Mouse (Mus musculus): ENCODE measurements around the gene Plod3. TPM values are rescaled to one million over a fixed set of nuclear protein-coding genes. Genes with fewer than 3 reads are reported as not detected.

The Plod3 gene
- polyA plus RNA-seq, 1 experiment from 2014 or later, result 44.7 TPM

MicroRNAs within 50 kb of the gene (microRNA counts, 519-probe panel; counts per million panel counts)
- 470 counts per million, percentile 58 among the panel's probes with 10 or more counts for microRNA mmu-miR-702

Small RNAs within 50 kb of the gene (microRNA-seq; reads per million reads assigned to microRNA genes)
- gene Mir702, result 113 reads per million, percentile 48 among the genes with 10 or more reads in this experiment

Other genes starting within 250 kb of the Plod3 start
- gene Col26a1, start 103.8 kb upstream of the Plod3 start, polyA plus RNA-seq (2016; fragmentation: Nextera tagmentation; extraction: Ambion mirVana), result 115 and 124 TPM in 2 replicates
- gene Ift22, start 78.9 kb upstream of the Plod3 start, polyA plus RNA-seq (2016; fragmentation: Nextera tagmentation; extraction: Ambion mirVana), result 94.9 and 106 TPM in 2 replicates
- 294 and 324 TPM in 2 replicates for gene Fis1, start 33.7 kb upstream of the Plod3 start, polyA plus RNA-seq (2016; fragmentation: Nextera tagmentation; extraction: Ambion mirVana)
- gene Cldn15, start 20.4 kb upstream of the Plod3 start, polyA plus RNA-seq (2016; fragmentation: Nextera tagmentation; extraction: Ambion mirVana), result 0.25 and 0.28 TPM in 2 replicates
- 101 and 103 TPM in 2 replicates for gene Znhit1, start 1.0 kb downstream of the Plod3 start, polyA plus RNA-seq (2016; fragmentation: Nextera tagmentation; extraction: Ambion mirVana)
- 1.4 and 2.1 TPM in 2 replicates for gene Vgf, start 39.4 kb downstream of the Plod3 start, polyA plus RNA-seq (2016; fragmentation: Nextera tagmentation; extraction: Ambion mirVana)
- 183 and 186 TPM in 2 replicates for gene Ap1s1, start 59.1 kb downstream of the Plod3 start, polyA plus RNA-seq (2016; fragmentation: Nextera tagmentation; extraction: Ambion mirVana)
- 0.10 TPM in 1 of 2 replicates, not detected in the other for gene Serpine1, start 85.2 kb downstream of the Plod3 start, polyA plus RNA-seq (2016; fragmentation: Nextera tagmentation; extraction: Ambion mirVana)
- 4.2 and 5.7 TPM in 2 replicates for gene Trim56, start 129.2 kb downstream of the Plod3 start, polyA plus RNA-seq (2016; fragmentation: Nextera tagmentation; extraction: Ambion mirVana)
- gene Muc3, start 162.3 kb downstream of the Plod3 start, polyA plus RNA-seq (2016; fragmentation: Nextera tagmentation; extraction: Ambion mirVana), result not detected in 2 replicates
- not detected in 2 replicates for gene Muc3a, start 225.4 kb downstream of the Plod3 start, polyA plus RNA-seq (2016; fragmentation: Nextera tagmentation; extraction: Ambion mirVana)